ENCODE assay signal across 33 mouse cellular contexts in genomic region chr1:72432579-72432978, GRCm38 (mm10).
"Had no signal": no experiment of that assay in that cellular context is flagged by ENCODE, and none has a peak within 500 bp of the region (broad histone marks: within the 10 kb centered on the region; RNA-seq: fewer than 3 reads in every experiment).

No protein-coding gene starts in this region.

- ATAC-seq: hindbrain, embryonic 16.5 days; hindbrain, postnatal 0 days; inflammation-experienced regulatory T-cells, adult 6 months had no signal

- H3K9ac ChIP-seq: heart, embryonic 12.5 days; heart, embryonic 13.5 days; heart, embryonic 15.5 days; hindbrain, embryonic 12.5 days; hindbrain, embryonic 13.5 days; hindbrain, embryonic 14.5 days; hindbrain, embryonic 15.5 days; kidney, embryonic 15.5 days had no signal

- H3K27me3 ChIP-seq: hindbrain, embryonic 12.5 days; hindbrain, embryonic 13.5 days; hindbrain, embryonic 15.5 days; kidney, embryonic 15.5 days had no signal

- DNase-seq: heart, postnatal 10 days; heart, postnatal 14 days; heart, postnatal 36 days; heart, postnatal 4 days; kidney, adult 11 months; kidney, adult 18-20 months; kidney, adult 2 months; kidney, adult 8-10 months; kidney, adult 9 months; kidney, postnatal 10 days; kidney, postnatal 14 days; kidney, postnatal 25 days; kidney, postnatal 36 days; kidney, postnatal 4 days; layer of hippocampus, adult 9-11 months; layer of hippocampus, postnatal 36 days had no signal

- H3K36me3 ChIP-seq: heart, embryonic 10.5 days; heart, embryonic 12.5 days; heart, embryonic 13.5 days; heart, embryonic 15.5 days; hindbrain, embryonic 10.5 days; hindbrain, embryonic 12.5 days; kidney, embryonic 15.5 days had no signal

- H3K9me3 ChIP-seq: heart, embryonic 10.5 days; heart, embryonic 12.5 days; heart, embryonic 13.5 days; heart, embryonic 15.5 days; hindbrain, embryonic 10.5 days; hindbrain, embryonic 12.5 days; hindbrain, embryonic 13.5 days; hindbrain, embryonic 15.5 days; kidney, embryonic 15.5 days had no signal

- H3K4me1 ChIP-seq: heart, embryonic 10.5 days; heart, embryonic 12.5 days; heart, embryonic 13.5 days; heart, embryonic 15.5 days; hindbrain, embryonic 10.5 days; hindbrain, embryonic 12.5 days; hindbrain, embryonic 13.5 days; hindbrain, embryonic 15.5 days; kidney, embryonic 15.5 days had no signal

- H3K27ac ChIP-seq: heart, embryonic 10.5 days; heart, embryonic 13.5 days; heart, embryonic 15.5 days; hindbrain, embryonic 10.5 days; hindbrain, embryonic 12.5 days; hindbrain, embryonic 13.5 days; hindbrain, embryonic 14.5 days; hindbrain, embryonic 15.5 days; hindbrain, postnatal 0 days; kidney, embryonic 15.5 days; kidney, postnatal 0 days; layer of hippocampus, adult 2 months; left cerebral cortex, adult 2 months had no signal

- H3K4me3 ChIP-seq: heart, embryonic 10.5 days; heart, embryonic 12.5 days; heart, embryonic 13.5 days; heart, embryonic 15.5 days; hindbrain, embryonic 10.5 days; hindbrain, embryonic 12.5 days; hindbrain, embryonic 13.5 days; hindbrain, embryonic 15.5 days; kidney, embryonic 15.5 days; layer of hippocampus, adult 2 months; left cerebral cortex, adult 2 months had no signal

- H3K4me2 ChIP-seq: heart, embryonic 11.5 days; heart, embryonic 12.5 days; heart, embryonic 13.5 days; heart, embryonic 15.5 days; hindbrain, embryonic 12.5 days; hindbrain, embryonic 13.5 days; hindbrain, embryonic 14.5 days; hindbrain, embryonic 15.5 days; kidney, embryonic 15.5 days had no signal
